Mouse (Mus musculus): ENCODE results near the gene Rps6kl1. TPM values are rescaled to one million over a fixed set of nuclear protein-coding genes. Genes with fewer than 3 reads are reported as not detected.

Gene Rps6kl1
- polyA plus RNA-seq (2014; fragmentation: Illumina TruSeq; extraction: RNeasy Lipid Tissue Mini Kit (QIAGEN cat#74804); ENCODE audit: low read depth, low replicate concordance): not detected

DNA sequence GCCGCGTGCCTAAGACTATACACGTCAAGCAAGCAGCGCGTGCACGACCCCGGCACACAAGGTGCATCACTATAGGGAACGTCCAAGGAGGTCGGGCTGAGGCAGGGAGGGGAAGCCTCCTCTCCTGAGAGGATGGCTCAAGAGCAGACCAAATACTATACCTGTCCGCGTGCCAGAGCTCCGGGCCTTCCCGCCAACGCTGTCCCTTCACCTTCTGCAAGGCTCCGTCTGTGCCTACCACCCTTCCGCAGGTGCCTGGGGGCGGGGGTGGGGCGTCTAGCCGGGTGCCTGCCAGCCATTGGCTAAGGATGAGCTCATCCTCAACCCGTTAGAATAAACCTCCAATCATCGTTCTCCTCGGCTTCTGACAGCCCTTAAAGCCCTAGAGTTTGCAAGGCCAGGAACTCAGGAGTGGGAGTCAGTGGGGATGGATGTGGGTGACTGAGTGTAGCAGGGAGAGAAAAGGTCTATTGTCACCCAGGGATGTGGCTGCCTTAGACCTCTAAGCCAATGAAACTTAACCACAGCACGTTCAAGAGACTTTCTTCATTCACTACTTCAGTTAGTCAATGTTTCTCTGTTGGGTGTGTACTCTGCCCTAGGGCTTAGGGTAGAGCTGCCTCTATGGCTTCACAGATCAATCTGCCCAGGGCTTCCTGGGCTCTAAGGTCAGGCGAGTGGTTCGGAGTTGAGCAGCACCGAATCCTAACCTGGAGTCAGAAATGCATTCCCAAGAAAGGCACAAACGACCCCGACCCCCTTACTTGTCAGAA lies at the start of gene Rps6kl1:
Gene Rps6kl1 (minus strand): TSS at position 263 of the 773 bp plus-strand sequence.

DNA sequence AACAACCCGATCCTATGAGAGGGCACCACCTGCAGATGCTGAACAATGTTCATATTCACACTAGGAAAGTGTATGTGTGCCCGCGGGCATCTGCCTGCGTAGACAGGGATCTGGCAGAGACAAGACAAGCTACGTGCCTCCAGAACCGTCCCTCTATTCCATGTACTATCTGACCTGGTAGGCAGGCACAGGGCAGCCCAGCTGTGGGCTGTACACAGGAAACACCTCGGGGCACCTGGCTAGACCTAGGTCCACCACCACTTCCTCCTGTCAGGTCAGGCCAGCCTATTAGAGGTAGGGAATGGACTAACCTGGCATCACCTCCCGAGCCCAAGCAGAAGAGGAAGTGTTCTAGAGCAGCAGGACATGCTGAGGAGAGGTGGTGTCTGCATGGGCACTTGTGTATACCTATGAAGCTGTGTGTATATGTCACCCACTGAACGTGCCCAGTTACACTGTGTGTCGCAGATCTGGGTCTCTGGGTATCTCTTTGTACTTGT lies 26.7 kb upstream of the Rps6kl1 start, which contains the start of gene Pgf:
Gene Pgf (minus strand): TSS at position 51 of the 500 bp plus-strand sequence.

DNA sequence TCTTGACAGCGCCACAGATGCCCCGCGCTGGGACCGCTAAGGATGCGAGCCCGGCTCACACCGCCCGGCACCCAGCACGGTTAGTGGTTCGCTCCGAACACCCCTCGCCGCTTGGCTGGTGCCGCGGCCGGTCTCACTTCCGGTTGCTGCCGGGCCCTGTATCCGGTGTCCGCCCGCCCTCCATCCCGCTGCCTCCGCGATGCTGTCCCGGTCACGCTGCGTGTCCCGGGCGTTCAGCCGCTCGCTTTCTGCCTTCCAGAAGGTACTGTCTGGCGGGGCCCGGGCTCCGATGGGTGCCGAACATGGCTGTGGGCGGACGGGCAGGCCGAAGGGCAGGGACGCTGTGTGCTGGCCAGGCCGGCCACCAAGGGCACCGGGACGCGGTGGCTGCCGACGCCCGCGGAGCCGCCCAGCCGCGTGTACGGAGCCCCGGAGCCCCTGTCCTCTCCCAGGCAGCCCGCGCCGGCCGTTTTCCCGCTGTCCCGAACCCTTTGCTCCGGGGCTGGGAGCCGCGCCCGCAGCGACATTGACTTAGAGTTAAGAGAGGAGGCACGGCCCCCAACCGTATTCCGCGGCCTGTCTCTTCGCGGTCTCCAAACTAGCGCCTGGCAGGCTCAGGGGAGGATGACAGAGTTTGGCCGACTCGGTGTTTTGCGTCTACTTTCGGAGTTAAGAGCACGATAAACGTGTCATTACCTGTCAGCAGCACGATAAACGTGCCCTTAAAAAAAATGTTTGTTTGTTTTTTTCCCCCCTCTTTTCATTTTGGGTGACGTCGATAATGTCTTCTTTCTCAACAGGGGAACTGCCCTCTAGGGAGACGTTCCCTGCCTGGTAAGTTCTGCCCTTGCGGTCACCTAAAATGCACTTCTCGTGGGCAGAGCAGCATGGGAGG lies 40.1 kb downstream of the Rps6kl1 start, which contains the start of the genes Prox2 and Dlst:
Gene Prox2 (minus strand): TSS at position 62 of the 895 bp plus-strand sequence.
Gene Dlst (plus strand): TSS at position 136 of the 895 bp plus-strand sequence.

Other genes with a start within 250 kb of the Rps6kl1 start
- gene Fcf1, start 180.4 kb downstream of the Rps6kl1 start, polyA plus RNA-seq (2014; fragmentation: Illumina TruSeq; extraction: RNeasy Lipid Tissue Mini Kit (QIAGEN cat#74804); ENCODE audit: low read depth, low replicate concordance): 121 TPM
- gene Arel1, start 180.4 kb downstream of the Rps6kl1 start, polyA plus RNA-seq (2014; fragmentation: Illumina TruSeq; extraction: RNeasy Lipid Tissue Mini Kit (QIAGEN cat#74804); ENCODE audit: low read depth, low replicate concordance): 11.5 TPM
- gene Ylpm1, start 154.9 kb downstream of the Rps6kl1 start, polyA plus RNA-seq (2014; fragmentation: Illumina TruSeq; extraction: RNeasy Lipid Tissue Mini Kit (QIAGEN cat#74804); ENCODE audit: low read depth, low replicate concordance): 33.6 TPM
- gene Prox2, start 40.5 kb downstream of the Rps6kl1 start, polyA plus RNA-seq (2014; fragmentation: Illumina TruSeq; extraction: RNeasy Lipid Tissue Mini Kit (QIAGEN cat#74804); ENCODE audit: low read depth, low replicate concordance): 1.5 TPM
- gene Dlst, start 40.4 kb downstream of the Rps6kl1 start, polyA plus RNA-seq (2014; fragmentation: Illumina TruSeq; extraction: RNeasy Lipid Tissue Mini Kit (QIAGEN cat#74804); ENCODE audit: low read depth, low replicate concordance): 373 TPM
- not detected for gene Pgf, start 26.5 kb upstream of the Rps6kl1 start, polyA plus RNA-seq (2014; fragmentation: Illumina TruSeq; extraction: RNeasy Lipid Tissue Mini Kit (QIAGEN cat#74804); ENCODE audit: low read depth, low replicate concordance)
- gene Eif2b2, start 68.2 kb upstream of the Rps6kl1 start, polyA plus RNA-seq (2014; fragmentation: Illumina TruSeq; extraction: RNeasy Lipid Tissue Mini Kit (QIAGEN cat#74804); ENCODE audit: low read depth, low replicate concordance): 3.2 TPM
- 29.9 TPM for gene Mlh3, start 119.3 kb upstream of the Rps6kl1 start, polyA plus RNA-seq (2014; fragmentation: Illumina TruSeq; extraction: RNeasy Lipid Tissue Mini Kit (QIAGEN cat#74804); ENCODE audit: low read depth, low replicate concordance)
- gene Acyp1, start 137.2 kb upstream of the Rps6kl1 start, polyA plus RNA-seq (2014; fragmentation: Illumina TruSeq; extraction: RNeasy Lipid Tissue Mini Kit (QIAGEN cat#74804); ENCODE audit: low read depth, low replicate concordance): 21.7 TPM
- 3.3 TPM for gene Zc2hc1c, start 137.3 kb upstream of the Rps6kl1 start, polyA plus RNA-seq (2014; fragmentation: Illumina TruSeq; extraction: RNeasy Lipid Tissue Mini Kit (QIAGEN cat#74804); ENCODE audit: low read depth, low replicate concordance)
- gene Nek9, start 188.1 kb upstream of the Rps6kl1 start, polyA plus RNA-seq (2014; fragmentation: Illumina TruSeq; extraction: RNeasy Lipid Tissue Mini Kit (QIAGEN cat#74804); ENCODE audit: low read depth, low replicate concordance): 38.2 TPM
- gene Tmed10, start 223.6 kb upstream of the Rps6kl1 start, polyA plus RNA-seq (2014; fragmentation: Illumina TruSeq; extraction: RNeasy Lipid Tissue Mini Kit (QIAGEN cat#74804); ENCODE audit: low read depth, low replicate concordance): 246 TPM

All from kidney, adult 10 weeks (tissue).